Mouse (Mus musculus): ENCODE measurements around the gene Bhlhe40. TPM values are rescaled to one million over a fixed set of nuclear protein-coding genes. Genes with fewer than 3 reads are reported as not detected.

The Bhlhe40 gene
- polyA plus RNA-seq, 1 experiment from 2014 or later: 6.5 TPM

- H3K27me3 ChIP-seq (replicated peaks; ENCODE audit: control insufficient read depth, insufficient read depth, low read length): no peaks in the 10 kb centered on the region
- no peaks in the 10 kb centered on the region for H3K36me3 ChIP-seq (ENCODE audit: control insufficient read depth, insufficient read depth)
- peak overlapping the region; percentile 63 for H3K9ac ChIP-seq (replicated peaks; ENCODE audit: low read depth, low read length)
- peak; percentile 86 for ATAC-seq
- H3K9me3 ChIP-seq (ENCODE audit: control insufficient read depth, low read length): no peaks in the 10 kb centered on the region
- peaks cover 16% of the 10 kb centered on the region for H3K4me1 ChIP-seq (replicated peaks; ENCODE audit: control insufficient read depth, insufficient read depth, low read length)
- H3K4me2 ChIP-seq (ENCODE audit: low read length): peak overlapping the region; percentile 62
- H3K27ac ChIP-seq (ENCODE audit: low read length): peak overlapping the region; percentile 11
- H3K4me3 ChIP-seq (replicated peaks; ENCODE audit: low read length): peak overlapping the region; percentile 34
- WGBS: under 1% methylated on average over 30 of the region's 30 CpGs
Measured at GRCm38 (mm10) chr6:108668321-108668786, 7.9 kb downstream of the Bhlhe40 start.

- peaks cover 16% of the 10 kb centered on the region for H3K4me1 ChIP-seq (replicated peaks; ENCODE audit: control insufficient read depth, insufficient read depth, low read length)
- H3K4me2 ChIP-seq (ENCODE audit: low read length): no peak overlapping the region
- H3K9ac ChIP-seq (replicated peaks; ENCODE audit: low read depth, low read length): no peak overlapping the region
- 92% methylated on average over 3 of the region's 3 CpGs for WGBS
- no peak overlapping the region for H3K27ac ChIP-seq (ENCODE audit: low read length)
- H3K9me3 ChIP-seq (ENCODE audit: control insufficient read depth, low read length): no peaks in the 10 kb centered on the region
- H3K27me3 ChIP-seq (replicated peaks; ENCODE audit: control insufficient read depth, insufficient read depth, low read length): no peaks in the 10 kb centered on the region
- H3K4me3 ChIP-seq (replicated peaks; ENCODE audit: low read length): no peak overlapping the region
- ATAC-seq: no peak
- no peaks in the 10 kb centered on the region for H3K36me3 ChIP-seq (ENCODE audit: control insufficient read depth, insufficient read depth)
Measured at GRCm38 (mm10) chr6:108670276-108670675, 9.8 kb downstream of the Bhlhe40 start.

GRCm38 (mm10) chr6:108670821-108671220 lies 10.4 kb downstream of the Bhlhe40 start:
- no peak overlapping the region for H3K4me3 ChIP-seq (replicated peaks; ENCODE audit: low read length)
- no peaks in the 10 kb centered on the region for H3K27me3 ChIP-seq (replicated peaks; ENCODE audit: control insufficient read depth, insufficient read depth, low read length)
- H3K27ac ChIP-seq (ENCODE audit: low read length): no peak overlapping the region
- H3K4me2 ChIP-seq (ENCODE audit: low read length): no peak overlapping the region
- 72% methylated on average over 3 of the region's 3 CpGs for WGBS
- H3K36me3 ChIP-seq (ENCODE audit: control insufficient read depth, insufficient read depth): no peaks in the 10 kb centered on the region
- H3K9me3 ChIP-seq (ENCODE audit: control insufficient read depth, low read length): no peaks in the 10 kb centered on the region
- H3K4me1 ChIP-seq (replicated peaks; ENCODE audit: control insufficient read depth, insufficient read depth, low read length): peaks cover 16% of the 10 kb centered on the region
- ATAC-seq: no peak
- H3K9ac ChIP-seq (replicated peaks; ENCODE audit: low read depth, low read length): no peak overlapping the region

- Histone ChIP-seq H3K36me3 (ENCODE audit: control insufficient read depth, insufficient read depth) (no peaks in the 10 kb centered on the region), H3K27me3 (replicated peaks; ENCODE audit: control insufficient read depth, insufficient read depth, low read length) (no peaks in the 10 kb centered on the region), H3K4me2 (ENCODE audit: low read length) (no peak overlapping the region), H3K4me3 (replicated peaks; ENCODE audit: low read length) (no peak overlapping the region), H3K9ac (replicated peaks; ENCODE audit: low read depth, low read length) (no peak overlapping the region), H3K27ac (ENCODE audit: low read length) (no peak overlapping the region), H3K9me3 (ENCODE audit: control insufficient read depth, low read length) (no peaks in the 10 kb centered on the region), H3K4me1 (replicated peaks; ENCODE audit: control insufficient read depth, insufficient read depth, low read length) (peaks cover 16% of the 10 kb centered on the region)
- whole genome bisulfite sequencing: 81% methylated on average over 8 of the region's 8 CpGs
- ATAC-seq: no peak
Measured at GRCm38 (mm10) chr6:108672094-108672493, 11.7 kb downstream of the Bhlhe40 start.

GRCm38 (mm10) chr6:108674221-108674620 lies 13.8 kb downstream of the Bhlhe40 start:
- H3K4me2 ChIP-seq (ENCODE audit: low read length): no peak overlapping the region
- no peak overlapping the region for H3K9ac ChIP-seq (replicated peaks; ENCODE audit: low read depth, low read length)
- no peaks in the 10 kb centered on the region for H3K4me1 ChIP-seq (replicated peaks; ENCODE audit: control insufficient read depth, insufficient read depth, low read length)
- WGBS: 89% methylated on average over 2 of the region's 2 CpGs
- H3K9me3 ChIP-seq (ENCODE audit: control insufficient read depth, low read length): no peaks in the 10 kb centered on the region
- no peaks in the 10 kb centered on the region for H3K27me3 ChIP-seq (replicated peaks; ENCODE audit: control insufficient read depth, insufficient read depth, low read length)
- no peaks in the 10 kb centered on the region for H3K36me3 ChIP-seq (ENCODE audit: control insufficient read depth, insufficient read depth)
- ATAC-seq: no peak
- H3K4me3 ChIP-seq (replicated peaks; ENCODE audit: low read length): no peak overlapping the region
- no peak overlapping the region for H3K27ac ChIP-seq (ENCODE audit: low read length)

GRCm38 (mm10) chr6:108676783-108677340 lies 16.4 kb downstream of the Bhlhe40 start:
- 89% methylated on average over 9 of the region's 9 CpGs for WGBS
- no peak overlapping the region for H3K4me2 ChIP-seq (ENCODE audit: low read length)

GRCm38 (mm10) chr6:108677697-108678096 lies 17.3 kb downstream of the Bhlhe40 start:
- WGBS: 86% methylated on average over 4 of the region's 4 CpGs
- no peak overlapping the region for H3K9ac ChIP-seq (replicated peaks; ENCODE audit: low read depth, low read length)
- no peak overlapping the region for H3K4me3 ChIP-seq (replicated peaks; ENCODE audit: low read length)
- H3K36me3 ChIP-seq (ENCODE audit: control insufficient read depth, insufficient read depth): no peaks in the 10 kb centered on the region
- no peaks in the 10 kb centered on the region for H3K4me1 ChIP-seq (replicated peaks; ENCODE audit: control insufficient read depth, insufficient read depth, low read length)
- no peak overlapping the region for H3K27ac ChIP-seq (ENCODE audit: low read length)
- H3K4me2 ChIP-seq (ENCODE audit: low read length): no peak overlapping the region
- H3K27me3 ChIP-seq (replicated peaks; ENCODE audit: control insufficient read depth, insufficient read depth, low read length): no peaks in the 10 kb centered on the region
- ATAC-seq: no peak
- H3K9me3 ChIP-seq (ENCODE audit: control insufficient read depth, low read length): no peaks in the 10 kb centered on the region

More at GRCm38 (mm10) chr6:108676783-108677340, 16.4 kb downstream of the Bhlhe40 start:
- Histone ChIP-seq H3K27me3 (replicated peaks; ENCODE audit: control insufficient read depth, insufficient read depth, low read length) (no peaks in the 10 kb centered on the region), H3K27ac (ENCODE audit: low read length) (no peak overlapping the region), H3K4me1 (replicated peaks; ENCODE audit: control insufficient read depth, insufficient read depth, low read length) (no peaks in the 10 kb centered on the region), H3K9ac (replicated peaks; ENCODE audit: low read depth, low read length) (no peak overlapping the region), H3K4me3 (replicated peaks; ENCODE audit: low read length) (no peak overlapping the region), H3K9me3 (ENCODE audit: control insufficient read depth, low read length) (no peaks in the 10 kb centered on the region), H3K36me3 (ENCODE audit: control insufficient read depth, insufficient read depth) (no peaks in the 10 kb centered on the region)
- no peak for ATAC-seq

GRCm38 (mm10) chr6:108678227-108678626 lies 17.8 kb downstream of the Bhlhe40 start:
- Histone ChIP-seq H3K4me1 (replicated peaks; ENCODE audit: control insufficient read depth, insufficient read depth, low read length) (no peaks in the 10 kb centered on the region), H3K9ac (replicated peaks; ENCODE audit: low read depth, low read length) (no peak overlapping the region), H3K9me3 (ENCODE audit: control insufficient read depth, low read length) (no peaks in the 10 kb centered on the region), H3K27ac (ENCODE audit: low read length) (no peak overlapping the region), H3K27me3 (replicated peaks; ENCODE audit: control insufficient read depth, insufficient read depth, low read length) (no peaks in the 10 kb centered on the region), H3K4me3 (replicated peaks; ENCODE audit: low read length) (no peak overlapping the region), H3K4me2 (ENCODE audit: low read length) (no peak overlapping the region), H3K36me3 (ENCODE audit: control insufficient read depth, insufficient read depth) (no peaks in the 10 kb centered on the region)
- WGBS: 72% methylated on average over 5 of the region's 5 CpGs
- no peak for ATAC-seq

- Histone ChIP-seq H3K9me3 (ENCODE audit: control insufficient read depth, low read length) (no peaks in the 10 kb centered on the region), H3K27me3 (replicated peaks; ENCODE audit: control insufficient read depth, insufficient read depth, low read length) (no peaks in the 10 kb centered on the region), H3K36me3 (ENCODE audit: control insufficient read depth, insufficient read depth) (no peaks in the 10 kb centered on the region), H3K27ac (ENCODE audit: low read length) (no peak overlapping the region), H3K9ac (replicated peaks; ENCODE audit: low read depth, low read length) (no peak overlapping the region), H3K4me2 (ENCODE audit: low read length) (no peak overlapping the region), H3K4me1 (replicated peaks; ENCODE audit: control insufficient read depth, insufficient read depth, low read length) (no peaks in the 10 kb centered on the region), H3K4me3 (replicated peaks; ENCODE audit: low read length) (no peak overlapping the region)
- no peak for ATAC-seq
- WGBS: 84% methylated on average over 7 of the region's 7 CpGs
Measured at GRCm38 (mm10) chr6:108680503-108680902, 20.1 kb downstream of the Bhlhe40 start.

- ATAC-seq: no peak
- H3K4me3 ChIP-seq (replicated peaks; ENCODE audit: low read length): no peak overlapping the region
- H3K9me3 ChIP-seq (ENCODE audit: control insufficient read depth, low read length): no peaks in the 10 kb centered on the region
- H3K36me3 ChIP-seq (ENCODE audit: control insufficient read depth, insufficient read depth): no peaks in the 10 kb centered on the region
- no peak overlapping the region for H3K4me2 ChIP-seq (ENCODE audit: low read length)
- H3K9ac ChIP-seq (replicated peaks; ENCODE audit: low read depth, low read length): no peak overlapping the region
- H3K27ac ChIP-seq (ENCODE audit: low read length): no peak overlapping the region
- no peaks in the 10 kb centered on the region for H3K27me3 ChIP-seq (replicated peaks; ENCODE audit: control insufficient read depth, insufficient read depth, low read length)
- no peaks in the 10 kb centered on the region for H3K4me1 ChIP-seq (replicated peaks; ENCODE audit: control insufficient read depth, insufficient read depth, low read length)
- WGBS: 86% methylated on average over 4 of the region's 4 CpGs
Measured at GRCm38 (mm10) chr6:108681084-108681483, 20.7 kb downstream of the Bhlhe40 start.

All from forebrain, embryonic 16.5 days (tissue).